Comparison of ENCODE assay signal across 25 mouse cellular contexts in genomic region chr3:35320844-35321393, GRCm38 (mm10).
DNase-seq lines count a peak whose midpoint lies in the region; ATAC-seq and TF ChIP-seq lines count a peak whose summit lies in the region.
"Had no signal": no experiment of that assay in that cellular context is flagged by ENCODE, and none has a peak within 500 bp of the region (broad histone marks: within the 10 kb centered on the region; RNA-seq: fewer than 3 reads in every experiment).

No protein-coding gene starts in this region.

- H3K27ac ChIP-seq in kidney, embryonic 15.5 days, result no peak overlapping the region
- peak overlapping the region; percentile 39 for H3K27ac ChIP-seq in midbrain, embryonic 10.5 days (replicated peaks)
- no peak overlapping the region for H3K27ac ChIP-seq in midbrain, embryonic 14.5 days (replicated peaks; ENCODE audit: low read depth, low read length)
- H3K27ac ChIP-seq in limb, embryonic 10.5 days, result 0 out of 2 replicates have a peak overlapping the region, but pooled peaks have one; percentile 3
- H3K27ac ChIP-seq: forebrain, embryonic 15.5 days; heart, embryonic 13.5 days; hindbrain, embryonic 14.5 days; intestine, embryonic 15.5 days; liver, embryonic 15.5 days; macrophage; neural tube, embryonic 13.5 days had no signal

- H3K9ac ChIP-seq in kidney, embryonic 15.5 days, result no peak overlapping the region
- no peak overlapping the region for H3K9ac ChIP-seq in midbrain, embryonic 14.5 days (replicated peaks; ENCODE audit: low read length)
- H3K9ac ChIP-seq: forebrain, embryonic 15.5 days; heart, embryonic 13.5 days; hindbrain, embryonic 14.5 days; intestine, embryonic 15.5 days; liver, embryonic 15.5 days; neural tube, embryonic 13.5 days had no signal

- peaks cover 3% of the 10 kb centered on the region; the same call in 1 of the 2 replicates for H3K27me3 ChIP-seq in kidney, embryonic 15.5 days
- no peaks in the 10 kb centered on the region for H3K27me3 ChIP-seq in midbrain, embryonic 10.5 days (ENCODE audit: low read depth, poor library complexity, severe bottlenecking)
- no peaks in the 10 kb centered on the region for H3K27me3 ChIP-seq in midbrain, embryonic 14.5 days (ENCODE audit: control insufficient read depth, insufficient read depth, low read length)
- no peaks in the 10 kb centered on the region for H3K27me3 ChIP-seq in limb, embryonic 10.5 days (ENCODE audit: low read depth, poor library complexity, severe bottlenecking)
- H3K27me3 ChIP-seq: forebrain, embryonic 15.5 days; heart, embryonic 13.5 days; intestine, embryonic 15.5 days; liver, embryonic 15.5 days had no signal

- intact Hi-C loops in gastrocnemius, postnatal 14 days (cut with DNase I; ENCODE audit: low total_unique reads), result no loop called here

- no peak overlapping the region for H3K4me3 ChIP-seq in kidney, embryonic 15.5 days (replicated peaks)
- no peak overlapping the region for H3K4me3 ChIP-seq in midbrain, embryonic 10.5 days
- no peak overlapping the region for H3K4me3 ChIP-seq in midbrain, embryonic 14.5 days (replicated peaks; ENCODE audit: low read depth, low read length)
- no peak overlapping the region for H3K4me3 ChIP-seq in limb, embryonic 10.5 days
- H3K4me3 ChIP-seq: forebrain, embryonic 15.5 days; heart, embryonic 13.5 days; intestine, embryonic 15.5 days; liver, embryonic 15.5 days; neural tube, embryonic 13.5 days had no signal

- peaks cover 21% of the 10 kb centered on the region for H3K4me1 ChIP-seq in kidney, embryonic 15.5 days
- H3K4me1 ChIP-seq in midbrain, embryonic 10.5 days, result peaks cover 61% of the 10 kb centered on the region
- peaks cover 12% of the 10 kb centered on the region; the same call in 1 of the 2 replicates for H3K4me1 ChIP-seq in midbrain, embryonic 14.5 days (ENCODE audit: control insufficient read depth, insufficient read depth, low read length)
- peaks cover 47% of the 10 kb centered on the region for H3K4me1 ChIP-seq in limb, embryonic 10.5 days
- H3K4me1 ChIP-seq: intestine, embryonic 15.5 days; liver, embryonic 15.5 days had no signal

- TF ChIP-seq CTCF in brain, embryonic 14.5 days (IDR thresholded peaks at IDR 0.05; ENCODE audit: borderline replicate concordance, extremely low read depth, insufficient read depth, insufficient read length), result no peak

- H3K9me3 ChIP-seq in kidney, embryonic 15.5 days (replicated peaks), result no peaks in the 10 kb centered on the region
- H3K9me3 ChIP-seq in midbrain, embryonic 10.5 days (replicated peaks), result no peaks in the 10 kb centered on the region
- no peaks in the 10 kb centered on the region for H3K9me3 ChIP-seq in midbrain, embryonic 14.5 days (ENCODE audit: control insufficient read depth, low read length)
- H3K9me3 ChIP-seq in limb, embryonic 10.5 days (replicated peaks), result no peaks in the 10 kb centered on the region
- H3K9me3 ChIP-seq: forebrain, embryonic 15.5 days; heart, embryonic 13.5 days; intestine, embryonic 15.5 days; liver, embryonic 15.5 days; neural tube, embryonic 13.5 days had no signal

- TF ChIP-seq POLR2A in brain, embryonic 14.5 days (IDR thresholded peaks at IDR 0.05; ENCODE audit: borderline replicate concordance, extremely low read depth, insufficient read depth, insufficient read length, poor library complexity, severe bottlenecking), result no peak

- no peak for DNase-seq in kidney, adult 9 months
- no peak for DNase-seq in midbrain, embryonic 10.5 days (ENCODE audit: low spot score)
- no peak for DNase-seq in midbrain, embryonic 14.5 days
- DNase-seq in brain, embryonic 14.5 days (ENCODE audit: low read depth), result peak; percentile 54
- no peak for DNase-seq in limb, embryonic 10.5 days (ENCODE audit: low spot score)
- DNase-seq in spleen, postnatal 10 days (ENCODE audit: low spot score in 2 of 2), result no peak
- DNase-seq in gastrocnemius, postnatal 14 days, result no peak
- DNase-seq: adrenal gland, postnatal 10 days; cerebellum, adult 8-10 months; cerebellum, postnatal 36 days; embryo, embryonic 11 days; kidney, adult 8-10 months; kidney, postnatal 36 days; liver; right cerebral cortex, postnatal 14 days; spleen, adult 18-20 months; thymus, postnatal 14 days had no signal

- ATAC-seq in kidney, embryonic 15.5 days (replicated peaks; ENCODE audit: low FRiP score), result 0 out of 2 replicates have a peak, but pooled peaks have one; percentile 31
- no peak for ATAC-seq in midbrain, embryonic 14.5 days (ENCODE audit: low FRiP score, low TSS enrichment)
- ATAC-seq: forebrain, embryonic 15.5 days; intestine, embryonic 15.5 days had no signal

- H3K4me2 ChIP-seq in kidney, embryonic 15.5 days, result no peak overlapping the region
- no peak overlapping the region for H3K4me2 ChIP-seq in midbrain, embryonic 14.5 days (ENCODE audit: low read length)
- H3K4me2 ChIP-seq: forebrain, embryonic 15.5 days; heart, embryonic 13.5 days; hindbrain, embryonic 14.5 days; intestine, embryonic 15.5 days; liver, embryonic 15.5 days; neural tube, embryonic 13.5 days had no signal

- no peaks in the 10 kb centered on the region for H3K36me3 ChIP-seq in kidney, embryonic 15.5 days
- no peaks in the 10 kb centered on the region for H3K36me3 ChIP-seq in midbrain, embryonic 10.5 days
- no peaks in the 10 kb centered on the region for H3K36me3 ChIP-seq in midbrain, embryonic 14.5 days (ENCODE audit: control insufficient read depth, insufficient read depth, low read length)
- H3K36me3 ChIP-seq in limb, embryonic 10.5 days, result no peaks in the 10 kb centered on the region
- H3K36me3 ChIP-seq: forebrain, embryonic 15.5 days; heart, embryonic 13.5 days; intestine, embryonic 15.5 days; liver, embryonic 15.5 days; neural tube, embryonic 13.5 days had no signal

- 48% methylated on average over 7 of the region's 7 CpGs for WGBS in kidney, embryonic 15.5 days
- WGBS in midbrain, embryonic 10.5 days, result 56% methylated on average over 7 of the region's 7 CpGs
- WGBS in midbrain, embryonic 14.5 days, result 49% methylated on average over 7 of the region's 7 CpGs
- WGBS in limb, embryonic 10.5 days, result 46% methylated on average over 7 of the region's 7 CpGs

Comparison
In these comparisons a context has a peak if more than half of its experiments do, and no peak if none do; other contexts are left out.
1. H3K27ac ChIP-seq: peak in midbrain, embryonic 10.5 days (single experiment) and limb, embryonic 10.5 days (single experiment); none in kidney, embryonic 15.5 days (single experiment) and midbrain, embryonic 14.5 days (single experiment).